Mouse (Mus musculus) thymus, adult 18-20 months (tissue): ENCODE results near the gene Dpysl5.

ENCODE experiments used
- DNase-seq, 2 experiments: peaks; one replicate each; pipeline ENCODE4 v3.0.0; 2022; ENCODE audit warnings: mixed read lengths in 2 of 2

Gene Dpysl5

GRCm38 (mm10) chr5:30824124-30824988, 113.0 kb downstream of the Dpysl5 start:
- no peak for DNase-seq

- no peak for DNase-seq
Measured at GRCm38 (mm10) chr5:30825166-30825565, 113.8 kb downstream of the Dpysl5 start.

- DNase-seq: no peak
Measured at GRCm38 (mm10) chr5:30825821-30826220, 114.5 kb downstream of the Dpysl5 start.

- no peak for DNase-seq
Measured at GRCm38 (mm10) chr5:30833416-30833815, 122.1 kb downstream of the Dpysl5 start.

GRCm38 (mm10) chr5:30839731-30840130, 128.4 kb downstream of the Dpysl5 start:
- DNase-seq: no peak

- no peak for DNase-seq
Measured at GRCm38 (mm10) chr5:30841896-30842295, 130.5 kb downstream of the Dpysl5 start.
